Mouse (Mus musculus): ENCODE results near the gene Nav2. TPM values are rescaled to one million over a fixed set of nuclear protein-coding genes. Genes with fewer than 3 reads are reported as not detected.

Gene Nav2
- polyA plus RNA-seq, 1 experiment: 32.5 TPM

DNA sequence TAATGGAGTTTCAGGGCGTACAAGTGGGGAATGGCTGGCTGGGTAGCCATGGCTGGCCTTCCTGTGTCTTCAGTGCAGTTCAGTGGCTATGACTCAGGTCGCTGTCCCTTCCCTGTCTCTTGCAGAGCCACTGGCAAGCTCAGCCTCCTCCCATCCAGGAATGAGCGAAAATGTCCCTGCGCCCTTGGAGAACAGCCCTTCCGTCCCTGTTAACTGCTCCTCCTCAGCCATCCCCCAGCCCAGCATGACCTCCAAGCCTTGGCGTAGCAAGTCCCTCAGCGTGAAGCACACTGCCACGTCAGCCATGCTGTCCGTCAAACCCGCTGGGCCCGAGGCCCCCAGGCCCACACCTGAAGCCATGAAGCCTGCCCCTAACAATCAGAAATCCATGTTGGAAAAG lies 543.8 kb downstream of the Nav2 start:
- 22% methylated on average over 11 of the region's 11 CpGs for WGBS
- DNase-seq: peak in 1 of 2 experiments; percentile 31
- H3K27me3 ChIP-seq (ENCODE audit: control insufficient read depth, insufficient read depth, low read length): no peaks in the 10 kb centered on the region; the same call in 1 of the 2 replicates
- no peak overlapping the region for H3K4me3 ChIP-seq (replicated peaks; ENCODE audit: insufficient read depth, low read depth, low read length)
- H3K27ac ChIP-seq (ENCODE audit: insufficient read depth, low read length): no peak overlapping the region
- TF ChIP-seq CTCF (IDR thresholded peaks at IDR 0.05; ENCODE audit: borderline replicate concordance, insufficient read depth, low read depth, low read length): no peak
- TF ChIP-seq POLR2A (IDR thresholded peaks at IDR 0.05; ENCODE audit: borderline replicate concordance, insufficient read depth, low read length): no peak
- H3K4me1 ChIP-seq (ENCODE audit: control insufficient read depth, insufficient read depth, low read length): peaks cover 10% of the 10 kb centered on the region

DNA sequence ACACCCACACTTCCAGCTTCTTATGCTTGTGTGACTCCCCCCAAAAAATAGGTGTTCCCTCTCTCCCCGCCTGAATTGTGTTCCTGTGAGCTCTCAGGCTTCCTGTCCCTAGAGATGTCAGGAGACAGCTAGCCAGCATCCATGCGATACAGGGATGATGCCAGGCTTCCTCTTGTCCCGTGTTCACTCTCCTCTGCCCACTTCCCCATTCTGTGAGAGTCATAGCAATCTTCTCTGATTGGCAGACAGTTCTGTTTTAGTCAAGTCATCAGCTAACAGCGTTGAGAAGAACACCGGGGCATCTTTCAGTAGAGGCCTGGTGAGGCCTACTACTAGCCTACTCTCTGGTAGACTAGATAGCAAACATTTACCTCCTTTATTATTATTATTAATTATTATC lies 546.1 kb downstream of the Nav2 start:
- WGBS: 71% methylated on average over 5 of the region's 5 CpGs
- TF ChIP-seq POLR2A (IDR thresholded peaks at IDR 0.05; ENCODE audit: borderline replicate concordance, insufficient read depth, low read length) (no peak), CTCF (IDR thresholded peaks at IDR 0.05; ENCODE audit: borderline replicate concordance, insufficient read depth, low read depth, low read length) (no peak)
- H3K27me3 ChIP-seq (ENCODE audit: control insufficient read depth, insufficient read depth, low read length): no peaks in the 10 kb centered on the region; the same call in 1 of the 2 replicates
- DNase-seq: no peak
- no peak overlapping the region for H3K27ac ChIP-seq (ENCODE audit: insufficient read depth, low read length)
- H3K4me3 ChIP-seq (replicated peaks; ENCODE audit: insufficient read depth, low read depth, low read length): no peak overlapping the region
- H3K4me1 ChIP-seq (ENCODE audit: control insufficient read depth, insufficient read depth, low read length): peaks cover 9% of the 10 kb centered on the region

DNA sequence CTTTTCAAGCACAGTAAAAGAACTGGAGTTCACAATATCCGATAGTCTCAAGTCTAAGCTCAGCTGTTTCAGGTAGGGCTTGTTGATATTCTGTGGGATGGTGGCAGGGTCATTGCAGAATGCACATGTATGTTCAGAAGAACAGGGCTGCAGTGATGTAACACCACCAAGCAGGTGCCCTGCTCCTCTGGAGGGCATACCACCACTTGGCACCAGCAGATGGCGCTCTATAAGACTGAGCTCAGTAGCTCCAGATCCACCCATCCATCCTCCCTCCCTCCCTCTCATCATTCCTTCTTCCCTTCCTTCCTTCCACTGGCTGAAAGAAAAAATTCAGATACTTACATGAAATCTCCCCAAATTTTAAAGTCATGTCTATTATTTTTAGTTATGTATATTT lies 547.6 kb downstream of the Nav2 start:
- WGBS: 65% methylated on average over 2 of the region's 2 CpGs
- H3K27ac ChIP-seq (ENCODE audit: insufficient read depth, low read length): no peak overlapping the region
- peak; percentile 35 to 51 for DNase-seq
- peaks cover 4% of the 10 kb centered on the region for H3K4me1 ChIP-seq (ENCODE audit: control insufficient read depth, insufficient read depth, low read length)
- no peaks in the 10 kb centered on the region; the same call in 1 of the 2 replicates for H3K27me3 ChIP-seq (ENCODE audit: control insufficient read depth, insufficient read depth, low read length)
- no peak overlapping the region for H3K4me3 ChIP-seq (replicated peaks; ENCODE audit: insufficient read depth, low read depth, low read length)
- TF ChIP-seq POLR2A (IDR thresholded peaks at IDR 0.05; ENCODE audit: borderline replicate concordance, insufficient read depth, low read length) (no peak), CTCF (IDR thresholded peaks at IDR 0.05; ENCODE audit: borderline replicate concordance, insufficient read depth, low read depth, low read length) (peak; percentile 76)

DNA sequence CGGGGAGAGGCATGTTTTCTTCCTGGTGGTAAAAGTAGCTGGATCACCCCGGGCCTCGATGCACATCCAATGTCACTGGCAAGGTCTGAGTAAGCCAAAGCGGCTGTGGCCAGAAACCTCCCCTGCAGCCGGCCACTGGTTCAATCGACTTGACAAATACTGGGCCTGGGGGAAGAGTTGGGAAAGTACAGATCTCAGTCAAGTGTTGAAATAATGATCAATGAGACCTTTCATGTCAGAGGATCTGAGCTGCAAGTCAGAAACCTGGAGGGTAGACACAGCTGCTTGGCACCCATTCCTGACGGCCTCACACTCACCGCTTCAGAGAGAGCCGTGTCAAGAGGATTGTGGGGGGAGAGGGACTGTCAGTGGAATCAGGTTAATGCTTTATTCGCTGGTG lies 548.9 kb downstream of the Nav2 start:
- DNase-seq: no peak
- Histone ChIP-seq H3K4me3 (replicated peaks; ENCODE audit: insufficient read depth, low read depth, low read length) (no peak overlapping the region), H3K27me3 (ENCODE audit: control insufficient read depth, insufficient read depth, low read length) (no peaks in the 10 kb centered on the region; the same call in 1 of the 2 replicates), H3K27ac (ENCODE audit: insufficient read depth, low read length) (no peak overlapping the region), H3K4me1 (ENCODE audit: control insufficient read depth, insufficient read depth, low read length) (no peaks in the 10 kb centered on the region)
- WGBS: 75% methylated on average over 10 of the region's 10 CpGs
- no peak for TF ChIP-seq POLR2A (IDR thresholded peaks at IDR 0.05; ENCODE audit: borderline replicate concordance, insufficient read depth, low read length)
- no peak for TF ChIP-seq CTCF (IDR thresholded peaks at IDR 0.05; ENCODE audit: borderline replicate concordance, insufficient read depth, low read depth, low read length)

DNA sequence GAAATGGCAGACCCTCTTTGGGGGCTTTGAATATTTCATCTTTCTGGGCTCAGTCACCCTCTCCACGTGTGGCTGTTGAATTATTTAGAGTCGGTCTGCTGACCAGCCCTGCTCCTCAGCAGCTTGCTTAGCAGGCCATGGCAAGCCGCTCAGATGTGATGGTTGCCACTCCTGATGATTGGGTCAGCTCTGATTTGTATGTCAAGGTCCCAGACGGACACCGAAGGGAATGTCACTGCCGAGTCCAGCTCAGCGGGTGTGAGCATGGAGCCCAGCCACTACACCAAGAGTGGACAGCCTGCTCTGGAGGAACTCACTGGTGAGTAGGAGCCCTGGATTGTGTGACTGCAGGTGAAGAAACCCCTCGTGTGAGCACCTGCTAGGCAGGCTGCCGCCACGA lies 549.4 kb downstream of the Nav2 start:
- DNase-seq: no peak
- no peak overlapping the region for H3K27ac ChIP-seq (ENCODE audit: insufficient read depth, low read length)

DNA sequence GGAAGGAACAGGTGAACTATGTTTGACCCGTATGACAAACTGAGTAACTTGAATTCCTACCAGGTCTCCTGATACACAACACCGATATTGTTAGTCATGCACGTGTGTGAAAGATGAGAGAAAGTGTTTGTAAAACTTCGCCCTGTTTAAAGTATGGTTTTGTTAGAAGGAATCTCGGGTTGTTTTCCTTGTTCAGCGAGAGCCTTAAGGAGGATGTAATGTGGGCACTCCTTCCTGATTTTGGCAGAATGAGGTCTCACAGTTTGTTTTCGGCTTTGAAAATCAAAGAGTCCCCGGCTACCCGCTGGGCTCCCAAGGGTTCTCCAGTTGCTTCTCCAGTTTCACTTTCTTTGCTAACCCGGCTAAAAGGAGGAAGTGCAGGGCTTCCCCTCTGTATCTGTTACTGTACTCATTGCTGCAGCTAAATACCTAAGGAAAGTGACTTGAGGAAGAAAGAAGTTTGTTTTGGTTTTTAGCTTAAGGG lies 553.9 kb downstream of the Nav2 start:
- DNase-seq: no peak
- H3K4me3 ChIP-seq (replicated peaks; ENCODE audit: insufficient read depth, low read depth, low read length): no peak overlapping the region
- no peak overlapping the region for H3K27ac ChIP-seq (ENCODE audit: insufficient read depth, low read length)
- H3K4me1 ChIP-seq (ENCODE audit: control insufficient read depth, insufficient read depth, low read length): no peaks in the 10 kb centered on the region
- TF ChIP-seq POLR2A (IDR thresholded peaks at IDR 0.05; ENCODE audit: borderline replicate concordance, insufficient read depth, low read length): no peak
- no peak for TF ChIP-seq CTCF (IDR thresholded peaks at IDR 0.05; ENCODE audit: borderline replicate concordance, insufficient read depth, low read depth, low read length)
- H3K27me3 ChIP-seq (ENCODE audit: control insufficient read depth, insufficient read depth, low read length): no peaks in the 10 kb centered on the region
- WGBS: 37% methylated on average over 10 of the region's 10 CpGs

More for the DNA sequence above, 549.4 kb downstream of the Nav2 start:
- WGBS: 66% methylated on average over 10 of the region's 10 CpGs
- H3K27me3 ChIP-seq (ENCODE audit: control insufficient read depth, insufficient read depth, low read length): no peaks in the 10 kb centered on the region; the same call in 1 of the 2 replicates
- TF ChIP-seq POLR2A (IDR thresholded peaks at IDR 0.05; ENCODE audit: borderline replicate concordance, insufficient read depth, low read length) (no peak), CTCF (IDR thresholded peaks at IDR 0.05; ENCODE audit: borderline replicate concordance, insufficient read depth, low read depth, low read length) (no peak)
- no peak overlapping the region for H3K4me3 ChIP-seq (replicated peaks; ENCODE audit: insufficient read depth, low read depth, low read length)
- H3K4me1 ChIP-seq (ENCODE audit: control insufficient read depth, insufficient read depth, low read length): no peaks in the 10 kb centered on the region

DNA sequence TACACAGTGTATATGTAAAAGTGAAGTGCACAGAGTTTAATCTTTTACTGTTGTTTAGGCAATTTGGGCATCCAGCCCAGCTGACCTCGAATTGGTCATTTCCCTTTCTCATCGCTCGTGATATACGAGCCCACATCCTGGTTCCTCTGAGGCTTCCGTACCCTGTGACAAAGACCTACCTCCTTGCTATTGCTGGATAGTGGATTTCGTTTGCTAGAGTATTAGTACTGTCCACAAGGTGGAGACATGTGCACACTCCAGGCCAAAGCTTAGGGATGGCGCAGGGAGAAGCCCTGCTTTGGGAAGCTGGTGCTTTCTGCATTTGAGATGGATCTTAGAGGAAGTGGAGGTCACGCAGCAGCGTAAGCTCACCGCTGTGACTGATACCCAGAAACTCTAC lies 559.3 kb downstream of the Nav2 start:
- TF ChIP-seq CTCF (IDR thresholded peaks at IDR 0.05; ENCODE audit: borderline replicate concordance, insufficient read depth, low read depth, low read length) (peak; percentile 84), POLR2A (IDR thresholded peaks at IDR 0.05; ENCODE audit: borderline replicate concordance, insufficient read depth, low read length) (no peak)
- Histone ChIP-seq H3K27me3 (ENCODE audit: control insufficient read depth, insufficient read depth, low read length) (no peaks in the 10 kb centered on the region), H3K27ac (ENCODE audit: insufficient read depth, low read length) (no peak overlapping the region), H3K4me3 (replicated peaks; ENCODE audit: insufficient read depth, low read depth, low read length) (no peak overlapping the region), H3K4me1 (ENCODE audit: control insufficient read depth, insufficient read depth, low read length) (no peaks in the 10 kb centered on the region; the same call in 1 of the 2 replicates)
- DNase-seq: peak; percentile 38 to 52
- 52% methylated on average over 10 of the region's 10 CpGs for WGBS

DNA sequence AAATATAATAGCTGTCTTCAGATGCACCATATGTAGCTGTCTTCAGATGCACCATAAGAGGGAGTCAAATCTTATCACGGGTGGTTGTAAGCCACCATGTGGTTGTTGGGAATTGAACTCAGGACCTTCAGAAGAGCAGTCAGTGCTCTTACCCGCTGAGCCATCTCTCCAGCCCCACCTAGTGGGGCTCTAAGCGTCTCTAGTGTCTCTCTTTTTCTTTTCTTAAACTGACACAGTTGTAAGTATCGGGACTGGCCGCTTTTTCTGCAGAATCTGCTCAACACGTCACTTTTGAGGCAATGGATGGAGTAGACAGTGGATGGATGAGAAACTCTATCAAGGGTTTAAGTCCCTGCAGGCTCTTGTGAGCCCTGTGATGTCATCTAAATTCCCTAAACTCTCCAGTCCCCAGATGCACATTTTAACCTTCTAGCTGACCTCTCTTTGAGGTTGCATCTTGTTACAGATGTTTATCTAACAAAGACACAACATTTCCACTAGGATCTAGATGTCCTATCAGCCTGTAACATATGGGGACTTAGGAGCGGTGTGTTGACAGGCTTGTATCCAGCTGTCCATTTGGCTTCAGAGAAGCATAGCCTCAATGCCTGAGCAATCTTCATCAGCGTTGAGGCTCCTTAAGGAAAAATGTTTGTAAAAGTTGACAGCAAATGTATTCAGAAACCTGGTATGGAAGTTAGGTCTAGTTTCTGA lies 560.1 kb downstream of the Nav2 start:
- Histone ChIP-seq H3K4me3 (replicated peaks; ENCODE audit: insufficient read depth, low read depth, low read length) (no peak overlapping the region), H3K4me1 (ENCODE audit: control insufficient read depth, insufficient read depth, low read length) (no peaks in the 10 kb centered on the region; the same call in 1 of the 2 replicates), H3K27me3 (ENCODE audit: control insufficient read depth, insufficient read depth, low read length) (no peaks in the 10 kb centered on the region), H3K27ac (ENCODE audit: insufficient read depth, low read length) (no peak overlapping the region)
- 64% methylated on average over 8 of the region's 8 CpGs for WGBS
- TF ChIP-seq POLR2A (IDR thresholded peaks at IDR 0.05; ENCODE audit: borderline replicate concordance, insufficient read depth, low read length): no peak
- TF ChIP-seq CTCF (IDR thresholded peaks at IDR 0.05; ENCODE audit: borderline replicate concordance, insufficient read depth, low read depth, low read length): no peak
- DNase-seq: no peak

All from cerebellum, adult 2 months (tissue).